Mouse (Mus musculus) spleen, adult 2 months (tissue): Measurements from ENCODE around the gene Hmox1. TPM values are rescaled to one million over a fixed set of nuclear protein-coding genes. Genes with fewer than 3 reads are reported as not detected.

ENCODE experiments used
- DNase-seq, 2 experiments: peaks; one replicate each; pipeline versions ENCODE4 v3.0.0 to v3.0.0-alpha.2; 2012 to 2021; ENCODE audit warnings: low spot score in 2 of 2, low read depth in 1 of 2
- H3K27ac ChIP-seq: fragments of 200-500 bp; 2 replicates; pipeline ENCODE4 v1.5.1; 2012; ENCODE audit warnings: low read length, inconsistent platforms; ENCODE audit not compliant: insufficient read depth
- H3K27me3 ChIP-seq: fragments of 200-500 bp; 2 replicates; pipeline ENCODE4 v1.6.1; 2012; ENCODE audit warnings: mild to moderate bottlenecking, moderate library complexity, low read length, inconsistent platforms; ENCODE audit not compliant: control insufficient read depth, insufficient read depth
- H3K36me3 ChIP-seq: fragments of 200-500 bp; 2 replicates; pipeline ENCODE4 v1.6.1; 2012; ENCODE audit warnings: mild to moderate bottlenecking, low read length, inconsistent platforms; ENCODE audit not compliant: control insufficient read depth, insufficient read depth
- H3K4me1 ChIP-seq: fragments of 200-500 bp; 2 replicates; pipeline ENCODE4 v1.6.1; 2011; ENCODE audit warnings: inconsistent platforms; ENCODE audit not compliant: control insufficient read depth, insufficient read depth, insufficient read length
- H3K4me3 ChIP-seq: fragments of 200-500 bp; 2 replicates; pipeline ENCODE4 v1.5.1; 2011; ENCODE audit warnings: mild to moderate bottlenecking, inconsistent platforms; ENCODE audit not compliant: insufficient read depth, insufficient read length; ENCODE audit errors: extremely low read depth
- CTCF ChIP-seq: fragments of 200-500 bp; IDR thresholded peaks from 2 replicates; pipeline ENCODE4 v1.5.1; 2011; ENCODE audit warnings: mild to moderate bottlenecking, inconsistent platforms; ENCODE audit not compliant: insufficient read depth, insufficient read length, insufficient replicate concordance; ENCODE audit errors: extremely low read depth
- POLR2A ChIP-seq: fragments of 200-500 bp; IDR thresholded peaks from 2 replicates; pipeline ENCODE4 v1.6.1; 2011; ENCODE audit warnings: low read depth, low read length, inconsistent platforms
- WGBS: fragments of 180-500 bp; shearing (Covaris S2); methylation state at CpG from one replicate; pipeline ENCODE4 v1.1.7; 2018; 5-methylcytosine and 5-hydroxymethylcytosine counted together
- polyA plus RNA-seq: library from polyadenylated mRNA; depleted of rRNA; stranded (reverse); fragments of >200 nt; gene quantifications from 2 replicates; pipeline ENCODE4 v1.2.3, GENCODE M21; 2012; rRNA removed

Gene Hmox1
- polyA plus RNA-seq = 222 and 386 TPM in 2 replicates

- TF ChIP-seq POLR2A = 0 out of 2 replicates have a peak, but pooled peaks have one; percentile 14
- TF ChIP-seq CTCF = no peak
- H3K27ac ChIP-seq = 0 out of 2 replicates have a peak within 1 kb of the TSS, but pooled peaks have one; percentile 24
- no peaks in the 10 kb centered on the region for H3K36me3 ChIP-seq
- H3K27me3 ChIP-seq = no peaks in the 10 kb centered on the region; the same call in 1 of the 2 replicates
- peak within 1 kb of the TSS; percentile 59 for H3K4me3 ChIP-seq
- peaks cover 8% of the 10 kb centered on the region; the same call in 1 of the 2 replicates for H3K4me1 ChIP-seq
- WGBS = 10% methylated on average over 36 of the region's 36 CpGs
- peak in 1 of 2 experiments; percentile 69 for DNase-seq
Measured at GRCm38 (mm10) chr8:75093399-75094156, at the start of gene Hmox1. Hmox1 (plus strand) TSS chr8:75093621.

GRCm38 (mm10) chr8:75046303-75046702 is 47.1 kb upstream of the Hmox1 start:
- H3K27ac ChIP-seq = no peak overlapping the region
- no peaks in the 10 kb centered on the region for H3K4me1 ChIP-seq
- WGBS = 89% methylated on average over 1 of the region's 1 CpGs
- no peak for TF ChIP-seq POLR2A
- TF ChIP-seq CTCF = no peak
- no peak overlapping the region for H3K4me3 ChIP-seq
- no peaks in the 10 kb centered on the region for H3K36me3 ChIP-seq
- no peaks in the 10 kb centered on the region for H3K27me3 ChIP-seq
- no peak for DNase-seq

GRCm38 (mm10) chr8:75047784-75048183 is 45.6 kb upstream of the Hmox1 start:
- H3K4me3 ChIP-seq = no peak overlapping the region
- 88% methylated on average over 3 of the region's 3 CpGs for WGBS
- TF ChIP-seq POLR2A = no peak
- TF ChIP-seq CTCF = no peak
- no peak overlapping the region for H3K27ac ChIP-seq
- no peak for DNase-seq
- no peaks in the 10 kb centered on the region for H3K27me3 ChIP-seq
- no peaks in the 10 kb centered on the region for H3K4me1 ChIP-seq
- H3K36me3 ChIP-seq = no peaks in the 10 kb centered on the region

- Histone ChIP-seq H3K4me1 (no peaks in the 10 kb centered on the region), H3K27ac (no peak overlapping the region), H3K27me3 (no peaks in the 10 kb centered on the region), H3K36me3 (peaks cover 1% of the 10 kb centered on the region), H3K4me3 (no peak overlapping the region)
- 92% methylated on average over 4 of the region's 4 CpGs for WGBS
- TF ChIP-seq CTCF = no peak
- TF ChIP-seq POLR2A = no peak
- DNase-seq = no peak
Measured at GRCm38 (mm10) chr8:75053342-75053741, 40.1 kb upstream of the Hmox1 start.

- no peak for TF ChIP-seq CTCF
- no peak for TF ChIP-seq POLR2A
- DNase-seq = no peak
- Histone ChIP-seq H3K27ac (no peak overlapping the region), H3K4me1 (no peaks in the 10 kb centered on the region), H3K27me3 (no peaks in the 10 kb centered on the region), H3K36me3 (peaks cover 2% of the 10 kb centered on the region), H3K4me3 (no peak overlapping the region)
- WGBS = 81% methylated on average over 2 of the region's 2 CpGs
Measured at GRCm38 (mm10) chr8:75055673-75056072, 37.7 kb upstream of the Hmox1 start.

GRCm38 (mm10) chr8:75060022-75060421 is 33.4 kb upstream of the Hmox1 start:
- 47% methylated on average over 6 of the region's 6 CpGs for WGBS
- TF ChIP-seq POLR2A (no peak), CTCF (no peak)
- no peak overlapping the region for H3K27ac ChIP-seq
- no peak for DNase-seq
- peaks cover 2% of the 10 kb centered on the region for H3K36me3 ChIP-seq
- H3K4me3 ChIP-seq = no peak overlapping the region
- H3K27me3 ChIP-seq = no peaks in the 10 kb centered on the region
- no peaks in the 10 kb centered on the region for H3K4me1 ChIP-seq

- 90% methylated on average over 2 of the region's 2 CpGs for WGBS
- no peak for TF ChIP-seq POLR2A
- no peak for TF ChIP-seq CTCF
Measured at GRCm38 (mm10) chr8:75060815-75061214, 32.6 kb upstream of the Hmox1 start.

More at GRCm38 (mm10) chr8:75060815-75061214, 32.6 kb upstream of the Hmox1 start:
- no peak overlapping the region for H3K4me3 ChIP-seq
- no peak for DNase-seq
- H3K36me3 ChIP-seq = peaks cover 4% of the 10 kb centered on the region
- no peaks in the 10 kb centered on the region for H3K27me3 ChIP-seq
- H3K27ac ChIP-seq = no peak overlapping the region
- no peaks in the 10 kb centered on the region for H3K4me1 ChIP-seq
